In the genomic region with DNA sequence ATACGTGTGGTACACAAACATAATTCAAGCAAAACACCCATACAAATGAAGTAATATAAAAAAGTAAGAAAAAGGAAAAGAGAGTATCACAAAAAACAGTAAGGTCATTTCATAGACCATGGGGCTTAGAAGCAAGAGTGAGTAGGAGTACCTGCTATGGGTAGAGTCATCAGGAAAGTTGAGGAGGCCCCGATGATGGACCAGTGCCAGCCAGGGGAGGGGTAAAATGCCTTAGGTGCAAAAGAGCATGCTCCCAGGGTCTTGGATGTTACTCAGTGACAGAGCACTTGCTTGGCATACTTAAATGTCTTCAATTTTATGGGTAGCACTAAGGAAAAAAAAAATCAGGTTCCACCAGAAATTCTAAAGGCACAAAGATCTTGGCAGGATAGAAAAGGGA, we compare ENCODE assay signal across 15 mouse cellular contexts. TPM values are rescaled to one million over a fixed set of nuclear protein-coding genes. Genes with fewer than 3 reads are reported as not detected.
DNase-seq lines count a peak whose midpoint lies in the region; ATAC-seq and TF ChIP-seq lines count a peak whose summit lies in the region.
"Had no signal": no experiment of that assay in that cellular context is flagged by ENCODE, and none has a peak within 500 bp of the region (broad histone marks: within the 10 kb centered on the region; RNA-seq: fewer than 3 reads in every experiment).

No protein-coding gene starts in this region.

- no peak for ATAC-seq in heart, postnatal 0 days (ENCODE audit: insufficient read depth, low read depth)
- ATAC-seq: forebrain, embryonic 16.5 days had no signal

- no peak for TF ChIP-seq CTCF in cerebellum, adult 2 months (IDR thresholded peaks at IDR 0.05; ENCODE audit: borderline replicate concordance, insufficient read depth, low read depth, low read length)
- no peak for TF ChIP-seq CTCF in heart, postnatal 0 days (IDR thresholded peaks at IDR 0.05; ENCODE audit: low read depth)

- no peak for DNase-seq in cerebellum, adult 2 months
- DNase-seq in cerebellum, postnatal 14 days = no peak
- no peak for DNase-seq in heart, postnatal 0 days (ENCODE audit: low spot score)
- DNase-seq in heart, adult 9 months (ENCODE audit: low spot score in 2 of 2) = no peak
- DNase-seq in testis, postnatal 10 days (ENCODE audit: low spot score) = peak; percentile 57
- no peak for DNase-seq in testis, postnatal 14 days (ENCODE audit: low spot score)
- DNase-seq in natural killer cell, adult 2 months (ENCODE audit: low spot score in 2 of 2) = no peak
- DNase-seq: adrenal gland, postnatal 10 days; embryo, embryonic 11 days; gastrocnemius, postnatal 10 days had no signal

- peaks cover 100% of the 10 kb centered on the region for H3K79me2 ChIP-seq in macrophage (ENCODE audit: inconsistent target)

- peaks cover 3% of the 10 kb centered on the region; the same call in 1 of the 2 replicates for H3K36me3 ChIP-seq in heart, postnatal 0 days (replicated peaks; ENCODE audit: control insufficient read depth, insufficient read depth, low read length)
- H3K36me3 ChIP-seq in macrophage (ENCODE audit: inconsistent target) = peaks cover 7% of the 10 kb centered on the region; the same call in 1 of the 2 replicates

- WGBS in cerebellum, adult 2 months = 75% methylated on average over 2 of the region's 2 CpGs
- 76% methylated on average over 2 of the region's 2 CpGs for WGBS in heart, postnatal 0 days
- WGBS in macrophage (ENCODE audit: missing documents) = 100% methylated on average over 2 of the region's 2 CpGs

- H3K4me1 ChIP-seq in cerebellum, adult 2 months (ENCODE audit: control insufficient read depth, insufficient read depth, low read length) = peaks cover 56% of the 10 kb centered on the region
- peaks cover 64% of the 10 kb centered on the region for H3K4me1 ChIP-seq in heart, postnatal 0 days (ENCODE audit: control insufficient read depth, insufficient read depth)

- no peak overlapping the region for H3K4me2 ChIP-seq in heart, postnatal 0 days (ENCODE audit: low read depth, low read length)

- peak overlapping the region; percentile 55; the same call in 1 of the 2 replicates for H3K27ac ChIP-seq in cerebellum, adult 2 months (ENCODE audit: insufficient read depth, low read length)
- peak overlapping the region; percentile 93 for H3K27ac ChIP-seq in heart, postnatal 0 days (ENCODE audit: low read depth)
- H3K27ac ChIP-seq in macrophage = peak overlapping the region; percentile 96
- H3K27ac ChIP-seq: midbrain, embryonic 10.5 days had no signal

- H3K9me3 ChIP-seq in heart, postnatal 0 days (replicated peaks; ENCODE audit: control insufficient read depth, low read length) = no peaks in the 10 kb centered on the region
- H3K9me3 ChIP-seq: midbrain, embryonic 10.5 days had no signal

- TF ChIP-seq EP300 in heart, postnatal 0 days (IDR thresholded peaks at IDR 0.05; ENCODE audit: low read depth) = no peak

- H3K9ac ChIP-seq in heart, postnatal 0 days (replicated peaks; ENCODE audit: low read depth, low read length) = no peak overlapping the region

- no peak for TF ChIP-seq POLR2A in cerebellum, adult 2 months (IDR thresholded peaks at IDR 0.05; ENCODE audit: borderline replicate concordance, insufficient read depth, low read length)

- H3K27me3 ChIP-seq in cerebellum, adult 2 months (ENCODE audit: control insufficient read depth, insufficient read depth, low read length) = no peaks in the 10 kb centered on the region
- no peaks in the 10 kb centered on the region for H3K27me3 ChIP-seq in heart, postnatal 0 days (ENCODE audit: control insufficient read depth, insufficient read depth, low read length)

- H3K4me3 ChIP-seq in cerebellum, adult 2 months (replicated peaks; ENCODE audit: insufficient read depth, low read depth, low read length) = no peak overlapping the region
- no peak overlapping the region for H3K4me3 ChIP-seq in heart, postnatal 0 days (ENCODE audit: low read depth, low read length)
- no peak overlapping the region for H3K4me3 ChIP-seq in macrophage (ENCODE audit: inconsistent target)
- H3K4me3 ChIP-seq: midbrain, embryonic 10.5 days had no signal

RNA-seq across cellular contexts. Expression of a gene that starts 33.2 kb away (rescaled TPM):
- polyA plus RNA-seq in cerebellum, adult 2 months (2012; rRNA removed) = 9.2 and 9.7 TPM in 2 replicates
- 13.4 and 29.9 TPM in 2 replicates for total RNA-seq in heart, postnatal 0 days (2014; rRNA removed; ENCODE audit: low replicate concordance)
- polyA plus RNA-seq in heart, postnatal 0 days (2015; fragmentation: Nextera tagmentation; extraction: Ambion mirVana) = 17.0 and 21.4 TPM in 2 replicates
- not detected for total RNA-seq in macrophage (2018; cell fraction: chromatin; rRNA removed)
- total RNA-seq in macrophage (2018; cell fraction: cytosol; rRNA removed) = not detected
- total RNA-seq in macrophage (2018; cell fraction: nucleus; rRNA removed) = not detected
- polyA plus RNA-seq in macrophage (2018) = not detected in 3 replicates
- total RNA-seq: hematopoietic stem cell, adult 5-6 weeks; neutrophil, adult 5-6 weeks had no signal

RNA-seq across cellular contexts. Expression of a gene that starts 44.4 kb away (rescaled TPM):
- polyA plus RNA-seq in cerebellum, adult 2 months (2012; rRNA removed) = 141 and 142 TPM in 2 replicates
- 60.9 and 75.6 TPM in 2 replicates for total RNA-seq in heart, postnatal 0 days (2014; rRNA removed; ENCODE audit: low replicate concordance)
- 34.5 and 35.0 TPM in 2 replicates for polyA plus RNA-seq in heart, postnatal 0 days (2015; fragmentation: Nextera tagmentation; extraction: Ambion mirVana)
- 100 to 1,000 TPM; 136 to 537 (median 201) TPM for total RNA-seq in macrophage (2018; cell fraction: chromatin; rRNA removed)
- total RNA-seq in macrophage (2018; cell fraction: cytosol; rRNA removed) = 100 to 1,000 TPM in 7 of 26 experiments, 10 to 100 TPM in 19; 72.0 to 192 (median 85.2) TPM
- 100 to 1,000 TPM; 131 to 456 (median 217) TPM for total RNA-seq in macrophage (2018; cell fraction: nucleus; rRNA removed)
- polyA plus RNA-seq in macrophage (2018) = 38.6 to 159 TPM (median 48.4 TPM) in 3 replicates

RNA-seq across cellular contexts. Expression of a gene that starts 51.1 kb away (rescaled TPM):
- 63.8 and 68.7 TPM in 2 replicates for polyA plus RNA-seq in cerebellum, adult 2 months (2012; rRNA removed)
- 146 and 188 TPM in 2 replicates for total RNA-seq in heart, postnatal 0 days (2014; rRNA removed; ENCODE audit: low replicate concordance)
- polyA plus RNA-seq in heart, postnatal 0 days (2015; fragmentation: Nextera tagmentation; extraction: Ambion mirVana) = 46.7 and 59.3 TPM in 2 replicates
- 1 to 10 TPM in 10 of 26 experiments, under 1 TPM in 6, not detected in 10; 0.68 to 5.0 (median 1.2) TPM for total RNA-seq in macrophage (2018; cell fraction: chromatin; rRNA removed)
- total RNA-seq in macrophage (2018; cell fraction: cytosol; rRNA removed) = 1 to 10 TPM in 5 of 26 experiments, under 1 TPM in 18, not detected in 3; 0.15 to 1.9 (median 0.52) TPM
- total RNA-seq in macrophage (2018; cell fraction: nucleus; rRNA removed) = 10 to 100 TPM in 2 of 26 experiments, 1 to 10 TPM in 5, under 1 TPM in 8, not detected in 11; 0.63 to 45.8 (median 0.98) TPM
- polyA plus RNA-seq in macrophage (2018) = 0.27 to 88.3 TPM (median 0.39 TPM) in 3 replicates
